Mouse (Mus musculus) neural tube, embryonic 14.5 days (tissue): Measurements from ENCODE around the gene Adam6a. TPM values are rescaled to one million over a fixed set of nuclear protein-coding genes. Genes with fewer than 3 reads are reported as not detected.
"Not testable (repeated sequence)": the region's sequence is repeated elsewhere in the genome, so short reads cannot be mapped to it uniquely, and the experiment has no call there.

Experiments used
- ATAC-seq: fragments of 200-750 bp; cut with Nextera tagmentation; 2 replicates; pipeline ENCODE4 v1.8.0; 2017; ENCODE audit warnings: low read depth, mild to moderate bottlenecking, moderate TSS enrichment, moderate library complexity
- H3K27ac ChIP-seq: fragments of 300-500 bp; sonication (generic); 2 replicates; pipeline ENCODE4 v1.5.1; 2014; ENCODE audit warnings: low read depth, mild to moderate bottlenecking, control low read depth, low read length, moderate library complexity, mixed read lengths
- H3K27me3 ChIP-seq: fragments of 300-500 bp; sonication (generic); 2 replicates; pipeline ENCODE4 v1.6.1; 2014; ENCODE audit warnings: low read length; ENCODE audit not compliant: control insufficient read depth, insufficient read depth
- H3K36me3 ChIP-seq: fragments of 300-500 bp; sonication (generic); 2 replicates; pipeline ENCODE4 v1.6.1; 2014; ENCODE audit warnings: low read length, mixed read lengths; ENCODE audit not compliant: control insufficient read depth, insufficient read depth
- H3K4me1 ChIP-seq: fragments of 300-500 bp; sonication (generic); 2 replicates; pipeline ENCODE4 v1.6.1; 2014; ENCODE audit warnings: low read length; ENCODE audit not compliant: control insufficient read depth, insufficient read depth
- H3K4me2 ChIP-seq: fragments of 300-500 bp; sonication (generic); 2 replicates; pipeline ENCODE4 v1.6.1; 2014; ENCODE audit warnings: mild to moderate bottlenecking, low read depth, low read length, control low read depth
- H3K4me3 ChIP-seq: fragments of 300-500 bp; sonication (generic); 2 replicates; pipeline ENCODE4 v1.5.1; 2014; ENCODE audit warnings: low read depth, low read length, control low read depth, mixed read lengths
- H3K9ac ChIP-seq: fragments of 300-500 bp; sonication (generic); replicated peaks from 2 replicates; pipeline ENCODE4 v1.6.1; 2014; ENCODE audit warnings: low read depth, mild to moderate bottlenecking, control low read depth, low read length, mixed read lengths
- H3K9me3 ChIP-seq: fragments of 300-500 bp; sonication (generic); 2 replicates; pipeline ENCODE4 v1.6.1; 2016; ENCODE audit warnings: low read length; ENCODE audit not compliant: control insufficient read depth
- WGBS: fragments of 180-500 bp; shearing (Covaris S2); extraction: QIAGEN DNeasy Blood & Tissue Kit; methylation state at CpG from one replicate; pipeline ENCODE4 v1.1.7; 2014; 5-methylcytosine and 5-hydroxymethylcytosine counted together
- polyA plus RNA-seq: library from polyadenylated mRNA; unstranded; fragments of >200 nt; fragmentation: Nextera tagmentation; extraction: Ambion mirVana; gene quantifications from 2 replicates; pipeline ENCODE4 v1.2.1, GENCODE M21; 2014

Adam6a gene
- polyA plus RNA-seq, result not detected in 2 replicates

- WGBS, result 83% methylated on average over 1 of the region's 1 CpGs
- not testable (repeated sequence) for H3K9ac ChIP-seq, ATAC-seq, H3K4me2 ChIP-seq, H3K9me3 ChIP-seq, H3K4me3 ChIP-seq, H3K4me1 ChIP-seq, H3K36me3 ChIP-seq, H3K27me3 ChIP-seq, H3K27ac ChIP-seq
Measured at GRCm38 (mm10) chr12:113543608-113544007, at the start of gene Adam6a. Gene Adam6a, plus strand, starts transcription at chr12:113543908.

GRCm38 (mm10) chr12:113525901-113526300 lies 17.8 kb upstream of the Adam6a start:
- Histone ChIP-seq H3K9me3 (no peaks in the 10 kb centered on the region), H3K9ac (no peak overlapping the region), H3K27me3 (no peaks in the 10 kb centered on the region), H3K4me1 (no peaks in the 10 kb centered on the region), H3K27ac (no peak overlapping the region), H3K4me2 (no peak overlapping the region), H3K36me3 (no peaks in the 10 kb centered on the region), H3K4me3 (no peak overlapping the region)
- ATAC-seq, result no peak
- 76% methylated on average over 2 of the region's 2 CpGs for WGBS

- no peak overlapping the region for H3K4me2 ChIP-seq
- no peak overlapping the region for H3K9ac ChIP-seq
- H3K4me3 ChIP-seq, result no peak overlapping the region
- no peaks in the 10 kb centered on the region for H3K27me3 ChIP-seq
- H3K27ac ChIP-seq, result no peak overlapping the region
- 53% methylated on average over 6 of the region's 6 CpGs for WGBS
- H3K4me1 ChIP-seq, result no peaks in the 10 kb centered on the region
- ATAC-seq, result no peak
- no peaks in the 10 kb centered on the region for H3K36me3 ChIP-seq
- H3K9me3 ChIP-seq, result no peaks in the 10 kb centered on the region
Measured at GRCm38 (mm10) chr12:113578241-113578640, 34.5 kb downstream of the Adam6a start.

- H3K9ac ChIP-seq, result no peak overlapping the region
- H3K27ac ChIP-seq, result no peak overlapping the region
- no peak overlapping the region for H3K4me2 ChIP-seq
- no peak for ATAC-seq
- H3K36me3 ChIP-seq, result no peaks in the 10 kb centered on the region
- H3K9me3 ChIP-seq, result no peaks in the 10 kb centered on the region
- no peaks in the 10 kb centered on the region for H3K4me1 ChIP-seq
- 62% methylated on average over 1 of the region's 1 CpGs for WGBS
- H3K4me3 ChIP-seq, result no peak overlapping the region
- H3K27me3 ChIP-seq, result no peaks in the 10 kb centered on the region
Measured at GRCm38 (mm10) chr12:113588001-113588400, 44.3 kb downstream of the Adam6a start.

Other genes with a start within 250 kb of the Adam6a start
- gene Adam6b, start 54.4 kb upstream of the Adam6a start, polyA plus RNA-seq, result not detected in 2 replicates